Mouse (Mus musculus) hindbrain, embryonic 12.5 days (tissue): ENCODE measurements at regions not wholly inside any gene's neighbourhood (a gene's known extent, or its start where the extent isn't known, plus 50 kb on each side); places are given as distances from the start of the nearest gene placed in this dataset.
A peak's percentile ranks its signal among the peaks of the same experiment; 100 is the strongest.

Source experiments
- ATAC-seq: fragments of 200-750 bp; cut with Nextera tagmentation; 2 replicates; pipeline ENCODE4 v1.8.0; 2017; ENCODE audit warnings: moderate TSS enrichment; ENCODE audit not compliant: low FRiP score
- H3K27ac ChIP-seq: fragments of 300-500 bp; sonication (generic); 2 replicates; pipeline ENCODE4 v1.5.1; 2016; ENCODE audit warnings: mild to moderate bottlenecking
- H3K27me3 ChIP-seq: fragments of 300-500 bp; sonication (generic); 2 replicates; pipeline ENCODE4 v1.6.1; 2016; ENCODE audit warnings: mild to moderate bottlenecking
- H3K36me3 ChIP-seq: fragments of 300-500 bp; sonication (generic); 2 replicates; pipeline ENCODE4 v1.6.1; 2016; ENCODE audit warnings: mild to moderate bottlenecking
- H3K4me1 ChIP-seq: fragments of 300-500 bp; sonication (generic); 2 replicates; pipeline ENCODE4 v1.6.1; 2016
- H3K4me2 ChIP-seq: fragments of 300-500 bp; sonication (generic); replicated peaks from 2 replicates; pipeline ENCODE4 v1.6.1; 2016; ENCODE audit warnings: mild to moderate bottlenecking
- H3K4me3 ChIP-seq: fragments of 300-500 bp; sonication (generic); 2 replicates; pipeline ENCODE4 v1.5.1; 2016; ENCODE audit warnings: mild to moderate bottlenecking
- H3K9ac ChIP-seq: fragments of 300-500 bp; sonication (generic); 2 replicates; pipeline ENCODE4 v1.6.1; 2016; ENCODE audit warnings: mild to moderate bottlenecking, moderate library complexity
- H3K9me3 ChIP-seq: fragments of 300-500 bp; sonication (generic); replicated peaks from 2 replicates; pipeline ENCODE4 v1.6.1; 2016; ENCODE audit warnings: mild to moderate bottlenecking
- WGBS: fragments of 180-500 bp; shearing (Covaris S2); methylation state at CpG from one replicate; pipeline ENCODE4 v1.1.7; 2016; 5-methylcytosine and 5-hydroxymethylcytosine counted together

DNA sequence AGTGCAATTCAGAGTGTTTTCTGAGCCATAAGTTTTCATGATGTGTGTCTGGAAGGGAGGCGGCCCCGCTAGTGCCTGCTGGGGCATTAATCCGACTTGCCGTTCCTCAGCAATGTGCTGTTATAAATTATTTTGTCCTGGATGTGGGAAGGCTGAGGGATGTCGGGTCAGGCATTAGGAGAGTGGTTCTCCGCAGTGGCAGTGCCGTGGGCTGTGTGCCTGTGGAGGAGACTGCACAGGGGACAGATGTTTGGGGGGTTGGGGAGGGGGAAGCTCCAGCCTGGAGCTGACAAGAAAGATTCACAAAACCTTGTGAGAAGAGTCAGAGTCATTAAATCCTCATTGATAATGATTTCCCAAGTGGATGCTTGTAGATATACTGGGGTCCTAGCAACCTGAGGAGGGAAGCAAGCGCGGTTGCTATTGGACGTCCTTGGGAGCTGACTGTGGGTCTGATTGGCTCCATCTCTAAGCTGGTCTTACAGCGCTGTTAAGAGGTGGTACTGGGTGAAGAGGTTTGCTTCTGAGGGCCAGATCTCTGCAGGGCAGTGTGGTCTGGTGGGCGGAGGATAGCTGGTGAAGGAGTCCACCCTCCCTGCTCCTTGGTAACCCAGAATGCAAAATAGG, 234.5 kb downstream of the Uaca start:
- Histone ChIP-seq H3K4me2 (no peak overlapping the region), H3K27me3 (0 out of 2 replicates have a peak, but pooled peaks cover 9% of the 10 kb centered on the region), H3K27ac (0 out of 2 replicates have a peak overlapping the region, but pooled peaks have one; percentile 1), H3K9me3 (no peaks in the 10 kb centered on the region), H3K4me1 (peaks cover 29% of the 10 kb centered on the region), H3K36me3 (no peaks in the 10 kb centered on the region), H3K9ac (no peak overlapping the region), H3K4me3 (no peak overlapping the region)
- WGBS: 56% methylated on average over 12 of the region's 12 CpGs
- ATAC-seq: 0 out of 2 replicates have a peak, but pooled peaks have one; percentile 50

DNA sequence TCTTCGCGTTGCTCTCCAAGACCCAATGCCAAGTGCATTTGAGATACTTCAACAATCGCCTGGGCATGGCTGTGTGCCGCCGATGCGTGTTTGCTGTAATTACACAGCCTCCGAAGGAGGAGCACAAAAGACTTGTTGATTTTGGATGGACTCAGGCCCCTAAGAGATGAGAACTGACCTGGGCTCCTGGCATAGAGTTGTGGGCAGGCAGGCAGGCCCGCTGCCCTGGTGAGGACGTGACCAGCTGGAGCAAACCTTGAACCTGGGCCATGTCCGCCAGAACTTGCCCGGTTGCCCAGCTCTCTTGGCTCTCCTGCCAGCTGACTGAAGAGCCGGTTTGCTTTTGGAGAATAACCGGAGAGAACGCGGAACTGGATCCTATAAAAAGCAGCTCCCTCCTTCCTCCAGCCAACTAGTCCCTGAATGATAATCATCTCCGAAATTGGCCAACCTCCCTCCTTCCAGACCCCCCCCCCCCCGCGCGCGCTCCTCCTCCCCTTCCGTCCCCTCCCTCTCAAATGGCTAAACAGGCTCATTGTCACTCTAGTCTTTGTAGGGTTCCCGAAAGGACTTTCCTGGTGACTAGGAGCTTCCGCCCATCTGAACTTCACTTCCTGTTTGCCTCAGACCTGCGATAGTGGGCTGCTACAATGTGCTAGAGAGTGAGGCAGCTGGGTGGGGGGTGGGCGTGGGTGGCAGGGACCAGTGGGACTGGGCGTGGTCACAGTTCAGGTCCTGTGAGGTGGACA, 237.5 kb downstream of the Uaca start:
- no peak overlapping the region for H3K27ac ChIP-seq
- H3K4me3 ChIP-seq: no peak overlapping the region
- H3K9me3 ChIP-seq: no peaks in the 10 kb centered on the region
- peaks cover 11% of the 10 kb centered on the region for H3K27me3 ChIP-seq
- no peak overlapping the region for H3K9ac ChIP-seq
- H3K4me2 ChIP-seq: no peak overlapping the region
- no peaks in the 10 kb centered on the region for H3K36me3 ChIP-seq
- ATAC-seq: no peak
- 73% methylated on average over 26 of the region's 26 CpGs for WGBS
- H3K4me1 ChIP-seq: peaks cover 30% of the 10 kb centered on the region

DNA sequence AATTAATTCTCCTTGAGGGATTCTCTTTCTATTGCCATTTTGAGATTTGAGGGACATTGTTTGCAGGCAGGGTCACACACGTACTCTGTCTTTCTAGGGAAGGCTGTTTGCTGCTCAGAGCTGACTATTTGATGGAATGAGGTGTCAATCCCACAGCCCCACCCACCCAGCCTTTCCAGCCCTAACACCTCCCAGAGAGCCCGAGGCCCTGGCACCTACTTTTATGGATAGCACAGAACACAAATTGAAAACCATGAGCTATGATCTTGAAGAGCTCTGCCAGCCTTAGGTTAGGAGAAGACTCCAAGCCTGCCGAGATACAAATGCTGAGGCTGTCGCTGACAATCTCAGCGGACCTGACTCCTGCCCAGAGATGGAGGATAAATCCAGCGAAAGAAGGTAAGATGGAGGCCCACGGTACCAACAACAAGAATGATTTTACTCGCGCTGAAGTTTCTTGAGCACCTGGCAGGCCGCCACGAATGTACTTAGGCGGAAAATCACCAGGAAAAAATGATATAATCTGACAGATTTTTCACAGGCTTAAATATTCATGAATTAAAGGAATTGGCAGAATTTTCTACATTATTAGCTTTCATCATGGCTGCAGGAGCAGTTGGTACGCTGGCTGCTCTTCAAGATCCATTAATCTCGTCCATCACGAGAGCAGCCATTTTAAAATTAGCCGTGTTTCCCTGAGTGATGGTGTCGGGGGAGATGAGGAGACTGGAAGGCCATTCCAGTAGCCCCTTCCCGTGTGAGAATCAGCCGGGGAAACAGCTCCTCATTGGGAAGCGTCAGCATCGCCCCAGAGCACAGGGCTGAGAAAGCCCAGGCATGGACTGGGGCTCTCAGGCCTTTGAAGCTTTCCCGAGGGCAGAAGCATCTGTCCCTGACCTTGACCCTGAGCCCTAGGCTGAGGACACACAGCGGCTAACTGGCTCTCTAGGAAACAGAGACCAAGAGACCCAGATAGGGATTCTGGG, 238.4 kb downstream of the Uaca start:
- no peaks in the 10 kb centered on the region for H3K9me3 ChIP-seq
- ATAC-seq: no peak
- H3K9ac ChIP-seq: no peak overlapping the region
- H3K36me3 ChIP-seq: no peaks in the 10 kb centered on the region
- WGBS: 65% methylated on average over 23 of the region's 23 CpGs
- peaks cover 12% of the 10 kb centered on the region for H3K27me3 ChIP-seq
- no peak overlapping the region for H3K4me2 ChIP-seq
- H3K4me3 ChIP-seq: no peak overlapping the region
- H3K4me1 ChIP-seq: peaks cover 34% of the 10 kb centered on the region
- H3K27ac ChIP-seq: peak overlapping the region; percentile 49; the same call in 1 of the 2 replicates

GRCm38 (mm10) chr9:61033593-61033992, 239.3 kb downstream of the Uaca start:
- H3K27ac ChIP-seq: 0 out of 2 replicates have a peak overlapping the region, but pooled peaks have one; percentile 49
- 65% methylated on average over 9 of the region's 9 CpGs for WGBS
- H3K9me3 ChIP-seq: no peaks in the 10 kb centered on the region
- no peak overlapping the region for H3K9ac ChIP-seq
- H3K4me1 ChIP-seq: peaks cover 38% of the 10 kb centered on the region
- H3K36me3 ChIP-seq: no peaks in the 10 kb centered on the region
- H3K27me3 ChIP-seq: peaks cover 18% of the 10 kb centered on the region
- ATAC-seq: no peak
- H3K4me3 ChIP-seq: no peak overlapping the region
- no peak overlapping the region for H3K4me2 ChIP-seq

DNA sequence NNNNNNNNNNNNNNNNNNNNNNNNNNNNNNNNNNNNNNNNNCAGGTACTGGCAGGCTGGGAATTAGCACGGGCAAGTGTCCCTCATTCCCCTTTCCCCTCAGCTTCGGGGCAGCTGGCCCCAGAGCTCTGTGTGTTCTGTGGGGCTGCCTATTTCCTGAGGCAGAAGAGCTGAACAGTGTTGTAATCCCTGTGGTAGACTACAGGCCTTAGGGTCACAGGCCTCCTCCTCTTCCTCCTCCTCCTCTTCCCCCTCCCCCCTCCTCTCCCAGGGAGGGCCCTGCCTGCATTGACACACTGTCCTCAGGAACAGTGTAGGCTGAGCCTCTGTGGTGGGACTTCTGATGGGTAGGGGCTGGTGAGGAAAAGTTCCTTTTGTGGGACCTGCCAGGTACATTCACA, 247.7 kb downstream of the Uaca start:
- no peak for ATAC-seq
- Histone ChIP-seq H3K4me2 (no peak overlapping the region), H3K27ac (no peak overlapping the region), H3K4me3 (no peak overlapping the region), H3K9me3 (no peaks in the 10 kb centered on the region), H3K4me1 (peaks cover 29% of the 10 kb centered on the region), H3K27me3 (peaks cover 23% of the 10 kb centered on the region), H3K9ac (no peak overlapping the region), H3K36me3 (no peaks in the 10 kb centered on the region)
- WGBS: 33% methylated on average over 2 of the region's 2 CpGs

GRCm38 (mm10) chr9:61044983-61045382, 250.6 kb downstream of the Uaca start:
- WGBS: 89% methylated on average over 14 of the region's 14 CpGs
- H3K4me1 ChIP-seq: peaks cover 8% of the 10 kb centered on the region; the same call in 1 of the 2 replicates
- no peak for ATAC-seq
- no peak overlapping the region for H3K4me3 ChIP-seq
- H3K9ac ChIP-seq: no peak overlapping the region
- H3K4me2 ChIP-seq: no peak overlapping the region
- H3K36me3 ChIP-seq: no peaks in the 10 kb centered on the region
- no peak overlapping the region for H3K27ac ChIP-seq
- H3K27me3 ChIP-seq: peaks cover 27% of the 10 kb centered on the region
- H3K9me3 ChIP-seq: no peaks in the 10 kb centered on the region

DNA sequence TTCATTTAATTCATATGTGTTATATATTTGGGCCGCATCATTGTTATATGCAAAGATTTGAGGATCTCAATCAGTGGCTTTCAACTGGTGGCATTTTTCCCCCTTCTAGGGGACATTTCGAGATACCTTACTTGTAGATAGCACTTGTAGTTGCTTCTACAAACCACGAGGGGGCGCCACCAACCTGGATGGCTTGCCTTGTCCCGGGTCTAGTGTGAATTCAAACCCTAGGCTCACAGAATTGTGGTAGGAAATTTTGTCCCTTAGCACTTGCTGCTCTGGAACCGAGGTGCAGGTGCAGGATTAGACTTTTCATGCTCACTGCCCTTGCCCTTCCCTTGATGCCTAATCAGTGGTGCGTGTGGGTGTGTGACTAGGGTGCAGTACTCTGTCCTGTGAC, 252.2 kb downstream of the Uaca start:
- peaks cover 27% of the 10 kb centered on the region for H3K27me3 ChIP-seq
- no peak overlapping the region for H3K27ac ChIP-seq
- H3K4me1 ChIP-seq: peaks cover 8% of the 10 kb centered on the region; the same call in 1 of the 2 replicates
- no peaks in the 10 kb centered on the region for H3K36me3 ChIP-seq
- WGBS: 20% methylated on average over 7 of the region's 7 CpGs
- no peak overlapping the region for H3K4me3 ChIP-seq
- ATAC-seq: no peak
- no peak overlapping the region for H3K4me2 ChIP-seq
- no peaks in the 10 kb centered on the region for H3K9me3 ChIP-seq
- no peak overlapping the region for H3K9ac ChIP-seq

DNA sequence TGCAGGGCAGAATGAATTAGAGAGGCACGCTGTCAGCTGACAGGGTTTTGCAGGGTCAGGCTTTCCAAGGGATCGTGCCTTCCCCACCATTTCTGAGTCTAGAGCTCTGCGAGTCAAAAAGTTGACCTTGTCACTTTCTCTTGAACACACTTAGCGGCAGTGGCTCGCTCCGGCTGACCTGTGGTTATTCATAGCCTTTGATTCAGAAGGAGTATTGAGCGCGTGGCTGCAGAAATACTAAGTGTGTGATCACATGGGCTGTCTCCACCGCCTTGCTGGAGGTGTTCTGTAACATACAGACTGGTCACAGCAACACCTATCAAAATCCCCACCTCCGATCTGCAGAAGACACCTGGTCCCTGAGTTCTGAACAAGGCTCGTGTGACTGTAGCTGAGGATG, 252.9 kb downstream of the Uaca start:
- no peak overlapping the region for H3K9ac ChIP-seq
- peaks cover 24% of the 10 kb centered on the region for H3K27me3 ChIP-seq
- WGBS: 77% methylated on average over 11 of the region's 11 CpGs
- H3K4me3 ChIP-seq: no peak overlapping the region
- H3K36me3 ChIP-seq: no peaks in the 10 kb centered on the region
- H3K4me1 ChIP-seq: peaks cover 1% of the 10 kb centered on the region; the same call in 1 of the 2 replicates
- H3K9me3 ChIP-seq: no peaks in the 10 kb centered on the region
- H3K4me2 ChIP-seq: no peak overlapping the region
- H3K27ac ChIP-seq: no peak overlapping the region
- no peak for ATAC-seq

DNA sequence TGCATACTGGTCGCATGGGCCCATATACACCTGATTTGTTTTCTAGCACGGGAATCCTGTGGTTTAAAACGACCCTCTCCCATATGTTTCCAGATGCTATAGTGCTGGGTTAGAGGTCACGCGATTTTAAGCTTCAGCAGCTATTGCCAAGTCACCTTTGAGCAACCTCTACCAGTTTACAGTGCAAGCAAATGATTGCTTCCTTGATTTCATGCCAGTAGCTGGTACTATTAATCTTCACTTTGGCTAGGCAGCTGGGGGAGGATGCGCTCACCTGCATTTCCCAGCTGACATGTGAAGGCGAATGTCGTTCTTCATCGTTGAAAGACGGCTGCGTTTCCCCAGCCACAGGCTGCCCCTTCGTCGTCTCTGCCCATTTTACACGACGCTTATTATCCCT, 254.2 kb downstream of the Uaca start:
- no peak for ATAC-seq
- Histone ChIP-seq H3K4me2 (no peak overlapping the region), H3K9ac (no peak overlapping the region), H3K27ac (no peak overlapping the region), H3K27me3 (peaks cover 24% of the 10 kb centered on the region), H3K4me1 (no peaks in the 10 kb centered on the region), H3K4me3 (no peak overlapping the region), H3K9me3 (no peaks in the 10 kb centered on the region), H3K36me3 (no peaks in the 10 kb centered on the region)
- 72% methylated on average over 15 of the region's 15 CpGs for WGBS

DNA sequence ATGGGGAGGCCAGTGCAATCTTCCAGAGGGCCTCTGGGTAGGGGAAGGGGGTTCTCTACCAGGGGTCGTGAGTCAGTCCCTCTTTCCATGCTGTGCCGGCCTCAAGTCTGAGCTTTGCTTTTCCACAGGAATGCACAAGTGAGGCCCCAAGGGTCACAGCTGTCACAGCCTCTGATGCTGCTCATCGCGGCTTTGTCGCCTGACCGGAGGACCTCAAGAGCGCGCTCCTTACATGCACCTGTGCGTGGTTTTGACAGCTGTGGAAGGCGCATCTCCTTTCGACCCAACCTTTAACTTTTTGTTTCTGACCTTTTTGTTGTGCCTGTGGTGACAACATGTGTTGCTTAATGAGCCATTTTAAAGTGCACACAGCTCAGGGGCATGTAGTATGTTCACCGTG, 258.3 kb downstream of the Uaca start:
- peaks cover 32% of the 10 kb centered on the region for H3K27me3 ChIP-seq
- H3K27ac ChIP-seq: no peak overlapping the region
- no peak overlapping the region for H3K4me3 ChIP-seq
- no peak overlapping the region for H3K9ac ChIP-seq
- WGBS: 80% methylated on average over 12 of the region's 12 CpGs
- no peaks in the 10 kb centered on the region for H3K9me3 ChIP-seq
- H3K4me2 ChIP-seq: no peak overlapping the region
- no peaks in the 10 kb centered on the region for H3K36me3 ChIP-seq
- H3K4me1 ChIP-seq: peaks cover 12% of the 10 kb centered on the region
- ATAC-seq: no peak

- Histone ChIP-seq H3K4me2 (no peak overlapping the region), H3K9me3 (no peaks in the 10 kb centered on the region), H3K4me1 (peaks cover 14% of the 10 kb centered on the region), H3K36me3 (no peaks in the 10 kb centered on the region), H3K27ac (no peak overlapping the region), H3K9ac (no peak overlapping the region), H3K4me3 (no peak overlapping the region), H3K27me3 (peaks cover 21% of the 10 kb centered on the region)
- 34% methylated on average over 3 of the region's 3 CpGs for WGBS
- ATAC-seq: peak; percentile 43; the same call in 1 of the 2 replicates
These were observed 260.1 kb downstream of the Uaca start for GRCm38 (mm10) chr9:61054427-61054826.

DNA sequence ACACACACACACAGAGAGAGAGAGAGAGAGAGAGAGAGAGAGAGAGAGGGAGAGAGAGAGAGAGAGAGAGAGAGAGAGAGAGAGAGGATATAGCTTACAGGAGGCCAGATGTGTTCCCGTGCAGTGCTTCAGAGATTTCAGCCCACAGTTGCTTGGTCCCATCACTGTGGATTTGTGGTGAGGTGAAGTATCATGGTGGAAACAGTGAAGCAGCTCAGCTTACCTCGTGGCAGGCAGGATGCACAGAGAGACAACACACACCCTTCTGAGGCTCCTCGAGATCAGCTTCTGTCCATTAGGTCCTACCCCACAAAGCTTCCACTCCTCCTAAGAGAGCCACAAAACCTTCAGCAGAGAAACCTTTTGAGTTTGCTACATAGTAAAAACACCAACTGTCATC, 261.1 kb downstream of the Uaca start:
- peaks cover 21% of the 10 kb centered on the region for H3K27me3 ChIP-seq
- no peak overlapping the region for H3K9ac ChIP-seq
- no peak overlapping the region for H3K27ac ChIP-seq
- no peak overlapping the region for H3K4me3 ChIP-seq
- no peaks in the 10 kb centered on the region for H3K36me3 ChIP-seq
- 80% methylated on average over 3 of the region's 3 CpGs for WGBS
- peaks cover 14% of the 10 kb centered on the region for H3K4me1 ChIP-seq
- no peak overlapping the region for H3K4me2 ChIP-seq
- ATAC-seq: no peak
- H3K9me3 ChIP-seq: peaks cover 7% of the 10 kb centered on the region; the same call in 1 of the 2 replicates
